Mouse (Mus musculus) spleen, adult 2 months (tissue): ENCODE measurements around the gene Sh2b1.

Experiments
- CTCF ChIP-seq: fragments of 200-500 bp; IDR thresholded peaks from 2 replicates; pipeline ENCODE4 v1.5.1; 2011; ENCODE audit warnings: mild to moderate bottlenecking, inconsistent platforms; ENCODE audit not compliant: insufficient read depth, insufficient read length, insufficient replicate concordance; ENCODE audit errors: extremely low read depth
- POLR2A ChIP-seq: fragments of 200-500 bp; IDR thresholded peaks from 2 replicates; pipeline ENCODE4 v1.6.1; 2011; ENCODE audit warnings: low read depth, low read length, inconsistent platforms

DNA sequence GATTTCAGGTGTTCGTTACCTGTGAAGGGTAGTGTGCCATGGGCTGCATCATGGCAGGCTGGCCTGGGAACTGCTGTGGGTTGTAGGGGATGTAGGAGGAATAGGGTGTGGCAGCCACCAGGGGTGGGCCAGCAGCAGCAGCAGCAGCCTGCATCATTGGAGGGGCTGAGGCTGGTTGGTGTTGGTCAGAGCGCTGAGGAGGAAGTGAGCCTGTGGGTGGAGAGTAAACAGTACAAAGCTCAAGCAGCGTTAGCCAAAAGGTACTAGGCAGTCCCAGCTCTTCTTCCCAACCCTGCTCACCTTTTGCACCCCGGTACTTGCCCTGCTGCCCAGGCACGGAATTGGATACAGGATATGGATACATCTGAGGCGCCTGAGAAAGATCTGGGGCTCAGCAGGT is 18.9 kb upstream of the Sh2b1 start:
- TF ChIP-seq POLR2A: no peak
- no peak for TF ChIP-seq CTCF
